Mouse (Mus musculus) right cerebral cortex, postnatal 10 days (tissue): ENCODE data around the gene Nxpe4.
A peak's percentile ranks its signal among the peaks of the same experiment; 100 is the strongest.

Source experiments
- DNase-seq, 2 experiments: peaks; one replicate each; pipeline ENCODE4 v3.0.0; 2021; ENCODE audit warnings: low spot score in 2 of 2

Nxpe4 gene

DNA sequence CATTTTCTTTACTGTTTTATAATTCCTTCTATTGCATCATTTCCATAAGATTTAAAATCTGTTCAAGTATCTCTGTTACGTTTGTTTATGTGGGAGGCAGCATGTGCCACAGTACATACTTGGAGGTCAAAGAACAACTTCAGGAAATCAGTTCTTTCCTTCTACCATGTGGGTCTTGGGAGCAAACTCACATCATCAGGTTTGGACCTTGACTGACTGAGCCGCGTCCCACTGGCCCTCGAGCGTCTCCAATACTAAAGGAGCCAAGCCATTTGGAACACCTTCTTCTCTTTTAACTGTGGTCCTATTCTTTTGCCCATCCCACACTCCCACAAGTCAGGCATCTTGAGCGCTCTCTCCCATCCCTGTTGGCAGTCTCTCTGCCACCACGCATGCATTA is 167.8 kb downstream of the Nxpe4 start:
- DNase-seq: no peak

DNA sequence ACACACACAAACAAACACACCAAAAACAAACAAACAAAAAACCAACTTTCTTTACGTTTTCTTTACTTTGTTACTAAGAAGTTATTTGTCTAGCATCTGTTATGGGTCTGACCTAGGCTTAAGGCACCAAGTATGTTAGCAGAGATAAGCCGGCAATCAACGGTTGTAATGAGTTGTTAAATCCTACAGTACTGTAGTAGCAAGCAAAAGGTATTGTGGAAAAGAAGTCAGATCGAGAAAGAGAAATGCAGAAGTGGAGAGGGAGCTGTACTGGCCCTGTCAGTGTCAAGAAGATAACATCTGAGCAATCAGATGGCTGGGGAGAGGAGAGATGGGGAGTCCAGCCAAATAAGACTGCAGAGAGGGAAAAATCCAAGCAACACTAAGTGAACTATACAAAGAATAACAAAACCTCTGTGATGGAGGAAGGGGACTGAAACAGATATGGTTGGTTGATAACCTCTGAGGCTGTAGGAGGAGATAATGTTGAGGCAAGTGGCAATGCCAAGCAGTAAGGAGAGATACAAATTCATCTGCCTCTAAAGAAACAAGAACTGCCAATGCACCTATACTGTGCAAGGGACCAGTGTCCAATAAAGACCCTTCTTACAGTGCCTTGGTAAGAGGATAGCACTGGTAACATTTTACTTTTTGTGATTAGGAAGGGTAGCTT is 177.1 kb downstream of the Nxpe4 start:
- DNase-seq: no peak

GRCm38 (mm10) chr9:48339563-48339962 is 177.7 kb downstream of the Nxpe4 start:
- no peak for DNase-seq

DNA sequence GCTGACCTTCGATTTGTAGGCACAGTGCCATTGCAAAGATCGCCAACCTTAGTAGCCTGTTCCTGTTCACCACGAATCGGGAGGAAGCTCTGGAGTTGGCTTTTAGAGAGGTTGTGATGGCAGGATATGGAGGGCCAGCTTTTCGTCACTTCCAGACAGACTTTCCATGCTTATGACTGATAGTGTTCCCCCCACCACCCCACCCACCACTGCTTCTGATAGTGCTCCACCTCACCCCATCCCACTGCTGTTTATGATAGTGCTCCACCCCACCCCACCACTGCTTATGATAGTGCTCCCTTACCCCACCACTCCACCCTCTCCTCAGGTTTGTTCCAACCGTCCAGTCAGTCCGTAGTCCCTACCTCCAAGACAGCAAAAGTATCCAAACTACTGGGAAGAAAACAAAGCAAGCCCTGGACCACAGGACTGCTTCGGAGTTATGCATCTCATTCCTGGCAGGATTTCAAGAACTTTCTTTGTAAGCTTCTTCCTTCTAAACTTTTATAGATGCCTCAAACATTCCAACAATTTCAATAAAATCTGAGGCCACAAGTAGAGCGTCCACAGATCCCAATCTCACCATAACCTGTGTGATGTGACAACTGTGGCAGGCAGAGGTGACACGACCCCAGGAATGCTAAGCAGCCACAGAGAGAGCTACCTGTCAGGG is 179.0 kb downstream of the Nxpe4 start:
- DNase-seq: no peak

- no peak for DNase-seq
These were observed 183.6 kb downstream of the Nxpe4 start for GRCm38 (mm10) chr9:48345456-48345855.

- DNase-seq: no peak
These were observed 184.0 kb downstream of the Nxpe4 start for GRCm38 (mm10) chr9:48345866-48346265.

DNA sequence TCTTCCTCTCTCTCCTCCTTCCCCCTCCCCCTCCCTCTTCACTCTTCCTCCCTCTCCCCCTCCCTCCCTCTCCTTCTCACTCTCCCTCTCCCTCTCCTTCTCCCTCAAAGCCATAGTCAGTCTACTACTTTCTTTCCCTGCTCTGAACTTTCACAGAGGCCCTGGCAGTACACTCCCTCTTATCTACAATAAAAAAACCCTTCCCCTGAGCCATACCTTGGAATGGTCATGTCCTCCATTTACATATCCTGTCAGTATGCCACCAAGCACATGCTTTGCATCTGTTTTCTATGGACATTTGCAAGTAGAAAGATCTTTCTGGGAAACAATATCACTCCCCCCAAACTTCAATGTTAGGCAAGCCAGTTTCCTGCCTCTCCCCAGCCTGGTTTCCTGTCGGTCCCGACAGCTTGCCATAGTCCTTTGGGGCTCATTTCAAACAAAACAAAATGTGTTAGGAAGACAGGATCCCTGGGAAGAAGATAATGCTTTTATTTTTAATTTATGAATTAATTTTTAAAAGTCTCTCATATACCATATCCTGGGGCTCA is 191.4 kb downstream of the Nxpe4 start, which contains the start of gene Nxpe2:
Gene Nxpe2 (minus strand): TSS at position 307 of the 551 bp plus-strand sequence.
- no peak for DNase-seq

GRCm38 (mm10) chr9:48354122-48354521 is 192.3 kb downstream of the Nxpe4 start:
- no peak for DNase-seq

GRCm38 (mm10) chr9:48354793-48355192 is 193.0 kb downstream of the Nxpe4 start:
- DNase-seq: peak; percentile 60 to 76

GRCm38 (mm10) chr9:48357097-48357496 is 195.3 kb downstream of the Nxpe4 start:
- no peak for DNase-seq

DNA sequence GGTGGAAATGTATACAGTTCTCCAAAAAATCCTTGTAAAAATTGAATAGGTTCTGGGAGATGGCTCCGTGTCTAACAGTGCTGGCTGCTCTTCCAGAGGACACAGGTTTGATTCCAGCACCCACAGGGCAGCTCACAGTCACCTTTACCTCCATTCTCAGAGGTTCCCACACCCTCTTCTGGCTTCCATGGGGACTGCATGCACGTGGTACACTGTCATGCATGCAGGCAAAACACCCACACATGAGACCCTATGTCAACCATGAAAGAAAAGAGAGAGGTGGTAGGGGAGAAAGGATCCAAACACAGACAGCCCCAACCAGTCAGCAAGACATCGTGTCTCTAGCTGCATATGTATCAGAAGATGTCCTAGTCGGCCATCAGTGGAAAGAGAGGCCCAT is 199.0 kb downstream of the Nxpe4 start:
- no peak for DNase-seq

DNA sequence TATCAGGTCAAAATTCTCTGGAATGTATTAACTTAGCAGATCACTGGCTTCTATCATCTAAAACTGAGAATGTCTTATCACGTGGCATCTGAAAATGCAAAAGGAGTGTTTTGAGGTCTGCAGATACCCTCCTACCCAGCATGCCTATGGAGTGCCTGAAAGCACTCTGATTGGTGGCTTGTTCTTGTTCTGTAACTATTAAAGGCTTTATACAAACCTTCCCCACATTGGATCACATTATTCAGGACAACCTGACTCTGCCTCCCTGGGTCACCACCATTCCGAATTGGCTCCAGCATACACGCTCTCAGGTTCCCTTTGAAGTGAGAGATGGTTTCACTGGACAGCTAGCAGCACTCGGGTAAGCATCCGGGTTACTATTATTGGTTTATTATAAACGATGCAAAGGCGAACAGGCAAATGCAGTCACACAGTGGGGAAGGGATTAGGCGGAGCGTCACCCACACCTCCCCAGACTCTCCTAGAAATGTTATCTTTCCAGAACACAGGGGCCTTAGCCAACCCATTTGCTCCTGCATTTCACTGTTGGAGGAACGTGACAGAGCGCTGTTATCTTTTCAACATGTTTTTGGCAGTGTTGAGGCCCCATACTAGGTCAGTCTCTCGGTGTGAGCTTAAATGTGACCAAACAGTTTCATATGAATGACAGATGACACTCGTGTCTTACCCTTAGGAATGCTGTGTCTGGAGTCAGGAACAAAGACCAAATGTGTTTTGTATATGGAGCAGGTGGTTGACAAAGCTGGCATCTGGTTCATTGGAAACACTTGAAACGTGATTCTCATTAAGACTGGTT is 200.2 kb downstream of the Nxpe4 start:
- no peak for DNase-seq

GRCm38 (mm10) chr9:48362743-48363142 is 200.9 kb downstream of the Nxpe4 start:
- no peak for DNase-seq

DNA sequence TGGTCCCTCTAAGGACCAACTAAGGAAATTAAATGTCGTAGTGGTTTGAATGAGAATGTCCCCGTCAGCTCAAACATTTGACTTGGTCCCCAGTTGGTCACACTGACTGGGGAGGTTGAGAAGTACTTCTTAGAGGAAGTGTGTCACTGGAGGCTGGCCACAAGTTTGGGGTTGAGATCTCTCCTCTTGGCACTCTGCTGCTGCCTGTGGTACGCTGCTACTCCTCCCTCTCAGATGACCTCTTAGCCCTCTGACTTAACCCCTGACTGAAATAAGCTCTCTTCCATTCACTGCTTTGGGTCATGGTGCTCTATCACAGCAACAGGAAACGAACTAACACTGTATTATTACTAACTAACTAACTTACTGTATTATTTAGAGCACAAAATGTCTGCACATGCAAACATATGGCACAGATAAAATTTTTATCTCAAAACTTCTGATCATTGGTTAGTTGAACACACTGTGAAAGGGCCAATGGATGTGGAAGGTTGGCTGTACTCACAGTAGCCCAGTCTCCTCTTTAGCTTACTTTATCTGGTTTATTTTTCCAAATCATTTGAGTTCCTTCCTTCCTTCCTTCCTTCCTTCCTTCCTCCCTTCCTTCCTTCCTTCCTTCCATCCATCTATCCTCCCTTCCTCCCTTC is 211.5 kb downstream of the Nxpe4 start:
- no peak for DNase-seq

DNA sequence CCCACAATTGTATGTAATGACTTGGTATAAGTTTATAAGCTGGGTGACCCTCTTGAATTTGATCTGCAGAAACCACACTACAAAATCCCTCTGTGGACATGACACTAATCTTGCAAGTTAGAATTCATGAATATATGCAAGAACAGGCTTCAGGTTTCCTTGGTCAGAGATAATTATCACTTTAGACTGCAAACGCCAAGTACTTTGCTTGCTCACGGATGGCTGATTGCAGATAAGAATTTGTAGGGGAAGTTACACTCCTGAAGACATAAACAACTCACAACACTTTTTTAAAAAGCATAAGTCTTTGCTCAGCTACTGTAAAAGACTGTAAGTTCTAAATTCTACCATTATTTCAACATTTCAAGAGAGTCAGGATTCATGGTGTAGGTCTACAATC is 212.5 kb downstream of the Nxpe4 start:
- DNase-seq: no peak

- DNase-seq: no peak
These were observed 226.6 kb downstream of the Nxpe4 start for GRCm38 (mm10) chr9:48388451-48388850.

DNA sequence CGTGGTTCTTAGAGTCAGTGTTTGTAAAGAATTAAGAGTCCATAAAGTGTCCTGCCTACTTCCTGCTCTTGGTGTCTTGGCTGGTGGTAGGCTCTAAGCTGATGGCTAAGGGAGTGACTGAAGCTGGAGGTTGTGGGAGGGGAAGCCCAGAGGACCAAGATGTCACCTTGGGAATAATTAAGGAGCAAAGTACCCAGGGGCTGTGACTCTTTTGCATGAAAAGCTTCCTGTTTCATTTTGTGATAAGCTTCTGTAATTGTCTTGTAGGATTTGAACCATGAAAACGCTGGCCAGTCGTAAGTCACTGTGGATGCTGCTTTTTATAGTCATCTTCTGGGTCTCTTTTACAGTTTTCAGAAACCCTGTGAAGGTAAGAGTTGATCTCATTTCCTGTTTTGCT is 228.2 kb downstream of the Nxpe4 start:
- DNase-seq: no peak

GRCm38 (mm10) chr9:48403590-48404209 is 241.9 kb downstream of the Nxpe4 start:
- DNase-seq: no peak

DNA sequence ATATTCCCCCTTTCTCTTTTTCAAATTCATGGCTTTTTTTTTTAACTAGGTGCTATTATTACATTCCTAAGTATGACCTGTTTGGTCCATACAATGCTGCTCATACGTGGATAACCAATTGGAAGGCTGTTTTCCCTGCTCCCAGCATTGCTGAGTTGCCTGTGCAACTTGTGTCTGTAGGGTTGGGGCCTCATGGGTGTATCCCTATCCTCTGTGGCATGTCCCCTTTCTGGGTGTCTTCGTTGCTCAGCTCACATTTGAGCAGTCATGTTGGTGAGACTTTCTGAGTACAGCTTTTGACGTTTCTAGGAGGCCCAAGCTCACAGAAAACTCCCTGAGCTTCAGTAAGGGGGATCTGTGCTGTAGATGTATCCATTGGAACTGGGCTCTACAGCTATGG is 242.9 kb downstream of the Nxpe4 start:
- no peak for DNase-seq

GRCm38 (mm10) chr9:48407549-48408327 is 245.9 kb downstream of the Nxpe4 start:
- no peak for DNase-seq
